ENCODE assay signal across 8 mouse cellular contexts in genomic region chr4:151483299-151483976, GRCm38 (mm10).
DNase-seq lines count a peak whose midpoint lies in the region; ATAC-seq and TF ChIP-seq lines count a peak whose summit lies in the region.

No protein-coding gene starts in this region.

- no peak overlapping the region for H3K4me3 ChIP-seq in ES-E14 (ENCODE audit: insufficient read depth in 1 of 2, low read depth in 1 of 2, low read length in 2 of 2, poor library complexity in 1 of 2, severe bottlenecking in 1 of 2)
- no peak overlapping the region for H3K4me3 ChIP-seq in bone marrow, adult 2 months (replicated peaks; ENCODE audit: control insufficient read depth, low read depth, low read length)
- H3K4me3 ChIP-seq in embryonic facial prominence, embryonic 12.5 days: no peak overlapping the region
- peak overlapping the region; percentile 1; the same call in 1 of the 2 replicates for H3K4me3 ChIP-seq in layer of hippocampus, adult 2 months

- no peaks in the 10 kb centered on the region for H3K9me3 ChIP-seq in ES-E14 (ENCODE audit: control insufficient read depth, insufficient read depth, low read depth, low read length)
- no peaks in the 10 kb centered on the region for H3K9me3 ChIP-seq in embryonic facial prominence, embryonic 12.5 days

- intact Hi-C loops in heart, postnatal 14 days (cut with DNase I): loop anchor here (10.0 kb wide), 2 partner anchors 151 to 371 kb away; no protein-coding TSS in a partner anchor

- H3K36me3 ChIP-seq in ES-E14 (ENCODE audit: control insufficient read depth, insufficient read depth, low read length, poor library complexity, severe bottlenecking): no peaks in the 10 kb centered on the region
- H3K36me3 ChIP-seq in embryonic facial prominence, embryonic 12.5 days: no peaks in the 10 kb centered on the region

- 30% methylated on average over 21 of the region's 21 CpGs for WGBS in bone marrow, adult 2 months
- 10% methylated on average over 21 of the region's 21 CpGs for WGBS in embryonic facial prominence, embryonic 12.5 days

- no peak overlapping the region for H3K9ac ChIP-seq in ES-E14 (ENCODE audit: insufficient read depth, low read depth, low read length, poor library complexity, severe bottlenecking)
- H3K9ac ChIP-seq in embryonic facial prominence, embryonic 12.5 days: no peak overlapping the region

- no peak for TF ChIP-seq POLR2A in bone marrow, adult 2 months (IDR thresholded peaks at IDR 0.05; ENCODE audit: borderline replicate concordance, control insufficient read depth, low read depth, low read length)

- H3K4me1 ChIP-seq in ES-E14 (ENCODE audit: control insufficient read depth in 2 of 2, insufficient read depth in 2 of 2, low read length in 2 of 2, poor library complexity in 1 of 2): no peaks in the 10 kb centered on the region
- no peaks in the 10 kb centered on the region for H3K4me1 ChIP-seq in bone marrow, adult 2 months (ENCODE audit: control insufficient read depth, insufficient read depth, low read length)
- no peaks in the 10 kb centered on the region for H3K4me1 ChIP-seq in embryonic facial prominence, embryonic 12.5 days

- no peak overlapping the region for H3K4me2 ChIP-seq in embryonic facial prominence, embryonic 12.5 days (replicated peaks)

- H3K27ac ChIP-seq in ES-E14 (ENCODE audit: insufficient read depth, low read depth, low read length, poor library complexity, severe bottlenecking): no peak overlapping the region
- H3K27ac ChIP-seq in bone marrow, adult 2 months (ENCODE audit: control insufficient read depth, insufficient read depth, low read depth, low read length, poor library complexity): no peak overlapping the region
- H3K27ac ChIP-seq in embryonic facial prominence, embryonic 12.5 days: no peak overlapping the region
- H3K27ac ChIP-seq in layer of hippocampus, adult 2 months: no peak overlapping the region

- in situ Hi-C loops in ES-E14 (cut with MboI; ENCODE audit: low sequenced_read_pairs in 2 of 2, unreplicated experiment in 2 of 2): no loop called here

- peak; percentile 47; the same call in 1 of the 2 replicates for TF ChIP-seq CTCF in bone marrow, adult 2 months (IDR thresholded peaks at IDR 0.05; ENCODE audit: control insufficient read depth, insufficient read depth, low read length)
- peak; percentile 93 for TF ChIP-seq CTCF in layer of hippocampus, adult 2 months (conservative IDR thresholded peaks at IDR 0.05)

- peaks cover 14% of the 10 kb centered on the region for H3K27me3 ChIP-seq in embryonic facial prominence, embryonic 12.5 days

- DNase-seq in ES-E14 (ENCODE audit: low read depth, low spot score): peak; percentile 51
- peak; percentile 71 to 77 for DNase-seq in heart, postnatal 14 days
- peak; percentile 63 to 82 for DNase-seq in layer of hippocampus, adult 2 months (ENCODE audit: low spot score in 2 of 2)
- peak; percentile 48 for DNase-seq in lung, postnatal 14 days
- peak; percentile 62 for DNase-seq in retina, postnatal 7 days (ENCODE audit: low read depth, low spot score)
- DNase-seq in spleen, postnatal 36 days (ENCODE audit: low spot score in 2 of 2): no peak

- ATAC-seq in embryonic facial prominence, embryonic 12.5 days (ENCODE audit: insufficient number of reproducible peaks, insufficient read depth, low FRiP score, low TSS enrichment): peak; percentile 75; the same call in 1 of the 2 replicates

TF ChIP-seq in ES-E14, 5 proteins besides CTCF, POLR2A, EP300 and RAD21:
- TF ChIP-seq ZC3H11A (IDR thresholded peaks at IDR 0.05; ENCODE audit: borderline replicate concordance, low read depth, low read length) (no peak), ZNF384 (IDR thresholded peaks at IDR 0.05; ENCODE audit: low read depth, low read length) (no peak), CHD2 (IDR thresholded peaks at IDR 0.05; ENCODE audit: low read depth, low read length) (no peak), MAFK (IDR thresholded peaks at IDR 0.05; ENCODE audit: insufficient read depth, low read depth, low read length) (no peak), HCFC1 (IDR thresholded peaks at IDR 0.05; ENCODE audit: borderline replicate concordance, insufficient read depth, low read length) (no peak)
TF ChIP-seq in ES-E14: peak in this region for 0.

Comparison
In these comparisons a context has a peak if more than half of its experiments do, and no peak if none do; other contexts are left out.
1. DNase-seq: peak in ES-E14 (single experiment), heart, postnatal 14 days (2 of 2), layer of hippocampus, adult 2 months (2 of 2), lung, postnatal 14 days (single experiment) and retina, postnatal 7 days (single experiment); none in spleen, postnatal 36 days (0 of 2).